Mouse (Mus musculus): ENCODE measurements around the gene Dlx5.

DNA sequence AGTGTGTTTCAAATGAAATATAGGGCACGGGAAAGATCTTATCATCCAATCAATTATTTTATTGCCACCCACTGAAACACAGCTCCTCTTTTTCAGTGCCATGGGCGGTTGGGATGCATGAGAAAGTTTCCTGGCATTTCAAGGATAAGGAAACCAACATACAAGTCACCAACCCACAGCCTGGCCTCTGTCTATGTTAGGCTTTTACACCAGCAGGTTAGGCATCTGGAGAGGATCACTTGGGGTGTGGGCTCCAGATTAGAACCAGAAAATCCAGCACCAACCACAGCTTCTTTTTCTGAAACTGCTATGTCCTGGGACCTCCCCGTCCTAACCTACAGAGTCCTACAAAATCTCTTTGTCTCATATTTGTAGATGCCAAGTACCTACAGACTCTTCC is 28.9 kb downstream of the Dlx5 start:
- no peak for TF ChIP-seq CTCF (IDR thresholded peaks at IDR 0.05; ENCODE audit: borderline replicate concordance, control insufficient read depth, extremely low read depth, insufficient read depth, low read length, poor library complexity)
- TF ChIP-seq POLR2A (IDR thresholded peaks at IDR 0.05; ENCODE audit: control insufficient read depth, extremely low read depth, insufficient read depth, low read length, poor library complexity), result no peak

Data from thymus, adult 2 months (tissue).